Mouse (Mus musculus) CD4-positive, CD25-positive, alpha-beta regulatory T cell, adult 2 months (primary cell): ENCODE results near the gene Mrvi1.

ENCODE experiments used
- DNase-seq: peaks from one replicate; pipeline ENCODE4 v3.0.0-alpha.2; 2012; ENCODE audit warnings: low read depth, low spot score

Gene Mrvi1

GRCm38 (mm10) chr7:110982053-110982705 is at the start of gene Mrvi1:
Gene Mrvi1 (minus strand): TSS chr7:110982461.
- DNase-seq, result no peak

GRCm38 (mm10) chr7:111029046-111029553 is 46.8 kb upstream of the Mrvi1 start:
- no peak for DNase-seq

- DNase-seq, result peak; percentile 91
Observed at GRCm38 (mm10) chr7:111028281-111029045, 46.2 kb upstream of the Mrvi1 start, which contains the start of gene Ctr9. Gene Ctr9 (plus strand): TSS chr7:111028951.

- DNase-seq, result no peak
Observed at GRCm38 (mm10) chr7:111024912-111025311, 42.7 kb upstream of the Mrvi1 start.

- no peak for DNase-seq
Observed at GRCm38 (mm10) chr7:111024068-111024594, 41.9 kb upstream of the Mrvi1 start.

- no peak for DNase-seq
Observed at GRCm38 (mm10) chr7:111020814-111021213, 38.6 kb upstream of the Mrvi1 start.

- DNase-seq, result no peak
Observed at GRCm38 (mm10) chr7:111016921-111017320, 34.7 kb upstream of the Mrvi1 start.

- DNase-seq, result no peak
Observed at GRCm38 (mm10) chr7:111015731-111016130, 33.5 kb upstream of the Mrvi1 start.

GRCm38 (mm10) chr7:111014893-111015292 is 32.6 kb upstream of the Mrvi1 start:
- peak; percentile 93 for DNase-seq

GRCm38 (mm10) chr7:111014039-111014605 is 31.9 kb upstream of the Mrvi1 start:
- peak; percentile 8 for DNase-seq

GRCm38 (mm10) chr7:111004136-111004840 is 22.0 kb upstream of the Mrvi1 start:
- DNase-seq, result no peak

- DNase-seq, result no peak
Observed at GRCm38 (mm10) chr7:110998887-110999827, 16.9 kb upstream of the Mrvi1 start.

GRCm38 (mm10) chr7:110991221-110991494 is 8.9 kb upstream of the Mrvi1 start:
- DNase-seq, result no peak

GRCm38 (mm10) chr7:110990356-110991220 is 8.3 kb upstream of the Mrvi1 start:
- DNase-seq, result no peak

- DNase-seq, result no peak
Observed at GRCm38 (mm10) chr7:110989286-110989879, 7.1 kb upstream of the Mrvi1 start.

GRCm38 (mm10) chr7:110988081-110988480 is 5.8 kb upstream of the Mrvi1 start:
- no peak for DNase-seq

GRCm38 (mm10) chr7:110985581-110986265 is 3.5 kb upstream of the Mrvi1 start:
- DNase-seq, result no peak

- no peak for DNase-seq
Observed at GRCm38 (mm10) chr7:110983621-110984020, 1.4 kb upstream of the Mrvi1 start.

GRCm38 (mm10) chr7:110982764-110983163 is 503 bp upstream of the Mrvi1 start:
- DNase-seq, result peak; percentile 49
